In genomic region chr2:105612051-105612664, GRCm38 (mm10) we compare ENCODE assay signal across 9 mouse cellular contexts. TPM values are rescaled to one million over a fixed set of nuclear protein-coding genes. Genes with fewer than 3 reads are reported as not detected.
DNase-seq lines count a peak whose midpoint lies in the region; ATAC-seq lines count a peak whose summit lies in the region.
"Had no signal": no experiment of that assay in that cellular context is flagged by ENCODE, and none has a peak within 500 bp of the region (broad histone marks: within the 10 kb centered on the region; RNA-seq: fewer than 3 reads in every experiment).

No protein-coding gene starts in this region.

- H3K4me1 ChIP-seq in heart, embryonic 14.5 days (ENCODE audit: control insufficient read depth in 2 of 2, insufficient read depth in 2 of 2, low read length in 2 of 2), result peaks cover 7 to 8% of the 10 kb centered on the region in 2 experiments; a peak in 1 of 4 replicates
- H3K4me1 ChIP-seq in forebrain, embryonic 10.5 days, result peaks cover 47% of the 10 kb centered on the region
- peaks cover 9% of the 10 kb centered on the region; the same call in 1 of the 2 replicates for H3K4me1 ChIP-seq in limb, embryonic 15.5 days

- ATAC-seq in heart, embryonic 14.5 days (ENCODE audit: insufficient number of reproducible peaks, insufficient read depth, low FRiP score, low read depth), result 0 out of 2 replicates have a peak, but pooled peaks have one; percentile 32
- ATAC-seq in limb, embryonic 15.5 days (ENCODE audit: insufficient number of reproducible peaks, low FRiP score, low TSS enrichment, low read depth), result peak; percentile 56; the same call in 1 of the 2 replicates
- no peak for ATAC-seq in erythroid progenitor cell, adult 5-6 weeks (replicated peaks; ENCODE audit: low FRiP score, poor library complexity, severe bottlenecking)

- no peak overlapping the region for H3K27ac ChIP-seq in heart, embryonic 14.5 days (replicated peaks in 1 of 2; ENCODE audit: control insufficient read depth in 1 of 2, insufficient read depth in 1 of 2, low read depth in 2 of 2, low read length in 2 of 2)
- peak overlapping the region; percentile 86 for H3K27ac ChIP-seq in forebrain, embryonic 10.5 days
- no peak overlapping the region for H3K27ac ChIP-seq in limb, embryonic 15.5 days

- no peak for DNase-seq in heart, adult 11 months
- DNase-seq in ES-CJ7 (ENCODE audit: low read depth, low spot score), result peak; percentile 53
- peak; percentile 69 for DNase-seq in forebrain, embryonic 10.5 days (ENCODE audit: extremely low spot score, low spot score)
- DNase-seq in ovary, adult 18-20 months (ENCODE audit: low spot score), result no peak
- DNase-seq in thymus, postnatal 10 days (ENCODE audit: low spot score in 2 of 2), result no peak

- no peaks in the 10 kb centered on the region for H3K9me3 ChIP-seq in heart, embryonic 14.5 days (ENCODE audit: control insufficient read depth, low read length)
- no peaks in the 10 kb centered on the region for H3K9me3 ChIP-seq in forebrain, embryonic 10.5 days
- H3K9me3 ChIP-seq in limb, embryonic 15.5 days, result no peaks in the 10 kb centered on the region

- peak overlapping the region; percentile 54 for H3K4me2 ChIP-seq in heart, embryonic 14.5 days (ENCODE audit: low read length)
- peak overlapping the region; percentile 10 for H3K4me2 ChIP-seq in limb, embryonic 15.5 days

- 0 out of 4 replicates have a peak overlapping the region, but pooled peaks of 1 of the 2 experiments have one; percentile 6 for H3K4me3 ChIP-seq in heart, embryonic 14.5 days (ENCODE audit: control insufficient read depth in 1 of 2, insufficient read depth in 1 of 2, low read depth in 1 of 2, low read length in 2 of 2)
- H3K4me3 ChIP-seq in forebrain, embryonic 10.5 days, result peak overlapping the region; percentile 31
- H3K4me3 ChIP-seq in limb, embryonic 15.5 days, result no peak overlapping the region

- WGBS in heart, embryonic 14.5 days, result 14% methylated on average over 21 of the region's 21 CpGs
- 2% methylated on average over 21 of the region's 21 CpGs for WGBS in forebrain, embryonic 10.5 days
- WGBS in limb, embryonic 15.5 days, result 6% methylated on average over 21 of the region's 21 CpGs

- no peaks in the 10 kb centered on the region for H3K36me3 ChIP-seq in heart, embryonic 14.5 days (ENCODE audit: control insufficient read depth, insufficient read depth, low read length)
- H3K36me3 ChIP-seq in forebrain, embryonic 10.5 days (replicated peaks), result no peaks in the 10 kb centered on the region
- no peaks in the 10 kb centered on the region for H3K36me3 ChIP-seq in limb, embryonic 15.5 days

- H3K9ac ChIP-seq in heart, embryonic 14.5 days (ENCODE audit: low read length), result 0 out of 2 replicates have a peak overlapping the region, but pooled peaks have one; percentile 1
- H3K9ac ChIP-seq in limb, embryonic 15.5 days, result no peak overlapping the region

- H3K27me3 ChIP-seq in heart, embryonic 14.5 days (ENCODE audit: control insufficient read depth, insufficient read depth, low read length), result no peaks in the 10 kb centered on the region
- peaks cover 70% of the 10 kb centered on the region for H3K27me3 ChIP-seq in forebrain, embryonic 10.5 days (ENCODE audit: poor library complexity, severe bottlenecking)
- H3K27me3 ChIP-seq in limb, embryonic 15.5 days, result peaks cover 6% of the 10 kb centered on the region; the same call in 1 of the 2 replicates

RNA-seq across cellular contexts. Expression of gene Pax6, which starts 56.5 kb away (rescaled TPM):
- 0.12 and 0.23 TPM in 2 replicates for polyA plus RNA-seq in heart, embryonic 14.5 days (2014; fragmentation: Nextera tagmentation; extraction: Ambion mirVana)
- 76.8 and 79.6 TPM in 2 replicates for polyA plus RNA-seq in forebrain, embryonic 10.5 days (2016; fragmentation: Nextera tagmentation; extraction: Ambion mirVana)
- 0.26 and 0.36 TPM in 2 replicates for polyA plus RNA-seq in limb, embryonic 15.5 days (2015; fragmentation: Nextera tagmentation; extraction: Ambion mirVana)
- total RNA-seq in erythroid progenitor cell, adult 5-6 weeks (2015; ENCODE audit: low replicate concordance), result not detected in 2 replicates
- total RNA-seq in erythroid progenitor cell, adult 5-6 weeks (2017; ENCODE audit: low replicate concordance), result not detected in 2 replicates
- total RNA-seq: common myeloid progenitor, adult 5-6 weeks had no signal

Comparison
In these comparisons a context has a peak if more than half of its experiments do, and no peak if none do; other contexts are left out.
1. DNase-seq: peak in ES-CJ7 (single experiment) and forebrain, embryonic 10.5 days (single experiment); none in heart, adult 11 months (single experiment), ovary, adult 18-20 months (single experiment) and thymus, postnatal 10 days (0 of 2).
2. RNA of gene Pax6, which starts 56.5 kb away (polyA plus RNA-seq): 76.8 to 79.6 TPM in forebrain, embryonic 10.5 days; 0.26 to 0.36 TPM in limb, embryonic 15.5 days and 0.12 to 0.23 TPM in heart, embryonic 14.5 days; every median in the first group is over 10 times any median in the second.